Mouse (Mus musculus): ENCODE measurements around the gene Golim4.

DNA sequence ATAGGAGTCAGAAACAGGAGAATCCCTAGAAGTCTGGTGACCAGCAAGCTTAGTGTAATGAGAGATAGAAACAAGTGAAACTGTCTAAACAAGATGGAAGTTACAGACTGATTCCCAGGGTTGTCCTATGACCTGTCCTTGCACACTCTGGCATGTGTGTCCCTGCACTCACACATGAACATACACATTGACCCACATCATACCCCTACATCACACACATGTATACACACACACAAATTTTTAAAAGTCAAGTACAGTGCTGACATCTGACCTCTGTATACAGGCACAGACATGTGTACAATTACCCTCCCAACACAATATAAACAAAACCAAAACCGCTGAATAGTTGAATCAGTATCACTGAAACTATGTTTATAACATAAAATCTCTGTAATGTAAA is 8.7 kb downstream of the Golim4 start:
- TF ChIP-seq GATA1 (IDR thresholded peaks at IDR 0.05; ENCODE audit: low read length) (no peak), TAL1 (IDR thresholded peaks at IDR 0.05; ENCODE audit: low read length) (no peak)

Data from erythroblast, embryonic 14.5 days (primary cell).